Mouse (Mus musculus): ENCODE results near the gene Olfr1424.

DNA sequence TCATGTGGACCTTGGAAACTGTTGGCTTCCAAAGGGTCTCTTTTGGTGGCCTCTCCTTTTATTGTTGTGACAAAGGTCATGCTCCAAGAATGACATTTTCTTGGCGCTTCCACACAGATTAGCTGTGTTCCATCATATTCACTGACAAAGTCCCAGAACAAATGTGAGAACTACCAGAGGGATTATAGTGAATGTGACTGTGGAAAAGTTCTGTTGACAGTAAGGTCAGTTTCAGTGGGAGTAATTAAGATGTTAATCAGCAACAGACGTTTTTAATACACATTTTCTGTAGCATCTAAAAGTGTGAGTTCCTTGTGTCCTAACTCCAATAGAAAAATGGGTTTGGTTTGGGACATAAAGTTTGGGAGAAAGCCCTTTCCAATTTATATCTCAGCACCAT, 21.3 kb downstream of the Olfr1424 start, which contains the start of gene Olfr1423:
- no peak for TF ChIP-seq POLR2A (IDR thresholded peaks at IDR 0.05; ENCODE audit: borderline replicate concordance, extremely low read depth, insufficient read depth, insufficient read length, poor library complexity, severe bottlenecking)
- TF ChIP-seq CTCF (IDR thresholded peaks at IDR 0.05; ENCODE audit: borderline replicate concordance, extremely low read depth, insufficient read depth, insufficient read length) = no peak

All from brain, embryonic 14.5 days (tissue).